Comparison of ENCODE assay signal across 17 mouse cellular contexts in genomic region chr2:140763076-140763891, GRCm38 (mm10).
A peak's percentile ranks its signal among the peaks of the same experiment; 100 is the strongest.
DNase-seq lines count a peak whose midpoint lies in the region; ATAC-seq and TF ChIP-seq lines count a peak whose summit lies in the region.
"Had no signal": no experiment of that assay in that cellular context is flagged by ENCODE, and none has a peak within 500 bp of the region (broad histone marks: within the 10 kb centered on the region; RNA-seq: fewer than 3 reads in every experiment).

No protein-coding gene starts in this region.

- H3K4me3 ChIP-seq in midbrain, embryonic 12.5 days = no peak overlapping the region
- H3K4me3 ChIP-seq in midbrain, embryonic 10.5 days = no peak overlapping the region
- no peak overlapping the region for H3K4me3 ChIP-seq in embryonic facial prominence, embryonic 15.5 days (replicated peaks)
- H3K4me3 ChIP-seq in liver, postnatal 0 days (ENCODE audit: low read depth, low read length) = peak overlapping the region; percentile 9
- H3K4me3 ChIP-seq: layer of hippocampus, adult 2 months; limb, embryonic 13.5 days; megakaryocyte, embryonic 14.5 days had no signal

- 82% methylated on average over 12 of the region's 12 CpGs for WGBS in midbrain, embryonic 12.5 days
- 88% methylated on average over 12 of the region's 12 CpGs for WGBS in midbrain, embryonic 10.5 days
- 63% methylated on average over 12 of the region's 12 CpGs for WGBS in embryonic facial prominence, embryonic 15.5 days
- 47% methylated on average over 12 of the region's 12 CpGs for WGBS in liver, postnatal 0 days (ENCODE audit: insufficient replicate concordance)

- DNase-seq in frontal cortex, postnatal 10 days (ENCODE audit: low spot score in 2 of 2) = no peak
- DNase-seq in midbrain, embryonic 10.5 days (ENCODE audit: low spot score) = no peak
- DNase-seq in liver, postnatal 0 days = peak; percentile 34
- no peak for DNase-seq in right cerebral cortex, adult 2 months (ENCODE audit: low spot score in 2 of 2)
- DNase-seq in B cell, adult 2 months = no peak
- DNase-seq: adrenal gland, adult 2 months; cerebellum, adult 2 months; heart, adult 18-20 months; lung, postnatal 10 days; thymus, postnatal 25 days had no signal

- no peak for TF ChIP-seq EP300 in liver, postnatal 0 days (IDR thresholded peaks at IDR 0.05; ENCODE audit: low read depth)

- no peak for TF ChIP-seq CTCF in liver, postnatal 0 days (IDR thresholded peaks at IDR 0.05; ENCODE audit: low read depth)

- 0 out of 2 replicates have a peak, but pooled peaks have one; percentile 44 for ATAC-seq in frontal cortex, adult (ENCODE audit: low TSS enrichment)
- 0 out of 2 replicates have a peak, but pooled peaks have one; percentile 34 for ATAC-seq in midbrain, embryonic 12.5 days (ENCODE audit: low FRiP score, low read depth)
- peak; percentile 24; the same call in 1 of the 2 replicates for ATAC-seq in embryonic facial prominence, embryonic 15.5 days (ENCODE audit: insufficient number of reproducible peaks, low FRiP score, low TSS enrichment, low read depth)
- ATAC-seq in liver, postnatal 0 days = peak; percentile 78

- H3K27me3 ChIP-seq in midbrain, embryonic 12.5 days = no peaks in the 10 kb centered on the region
- no peaks in the 10 kb centered on the region for H3K27me3 ChIP-seq in midbrain, embryonic 10.5 days (ENCODE audit: low read depth, poor library complexity, severe bottlenecking)
- no peaks in the 10 kb centered on the region for H3K27me3 ChIP-seq in embryonic facial prominence, embryonic 15.5 days
- no peaks in the 10 kb centered on the region for H3K27me3 ChIP-seq in liver, postnatal 0 days (ENCODE audit: insufficient read depth, low read length)
- H3K27me3 ChIP-seq: limb, embryonic 13.5 days; megakaryocyte, embryonic 14.5 days had no signal

- H3K9ac ChIP-seq in midbrain, embryonic 12.5 days (replicated peaks) = no peak overlapping the region
- no peak overlapping the region for H3K9ac ChIP-seq in embryonic facial prominence, embryonic 15.5 days
- 0 out of 2 replicates have a peak overlapping the region, but pooled peaks have one; percentile 13 for H3K9ac ChIP-seq in liver, postnatal 0 days (replicated peaks)
- H3K9ac ChIP-seq: limb, embryonic 13.5 days had no signal

- H3K36me3 ChIP-seq in midbrain, embryonic 12.5 days = no peaks in the 10 kb centered on the region
- H3K36me3 ChIP-seq in midbrain, embryonic 10.5 days = no peaks in the 10 kb centered on the region
- no peaks in the 10 kb centered on the region for H3K36me3 ChIP-seq in embryonic facial prominence, embryonic 15.5 days
- H3K36me3 ChIP-seq in liver, postnatal 0 days (replicated peaks; ENCODE audit: insufficient read depth, low read length) = no peaks in the 10 kb centered on the region
- H3K36me3 ChIP-seq: G1E; limb, embryonic 13.5 days had no signal

- H3K27ac ChIP-seq in midbrain, embryonic 12.5 days (replicated peaks) = no peak overlapping the region
- no peak overlapping the region for H3K27ac ChIP-seq in midbrain, embryonic 10.5 days (replicated peaks)
- no peak overlapping the region for H3K27ac ChIP-seq in embryonic facial prominence, embryonic 15.5 days (replicated peaks)
- peak overlapping the region; percentile 46 for H3K27ac ChIP-seq in liver, postnatal 0 days (ENCODE audit: low read depth)
- H3K27ac ChIP-seq: layer of hippocampus, adult 2 months; limb, embryonic 13.5 days had no signal

- no peak overlapping the region for H3K4me2 ChIP-seq in midbrain, embryonic 12.5 days (replicated peaks)
- no peak overlapping the region for H3K4me2 ChIP-seq in embryonic facial prominence, embryonic 15.5 days (replicated peaks)
- peak overlapping the region; percentile 56 for H3K4me2 ChIP-seq in liver, postnatal 0 days (ENCODE audit: low read depth, low read length)
- H3K4me2 ChIP-seq: limb, embryonic 13.5 days had no signal

- no peaks in the 10 kb centered on the region for H3K9me3 ChIP-seq in midbrain, embryonic 12.5 days
- no peaks in the 10 kb centered on the region for H3K9me3 ChIP-seq in midbrain, embryonic 10.5 days (replicated peaks)
- H3K9me3 ChIP-seq in embryonic facial prominence, embryonic 15.5 days (replicated peaks) = no peaks in the 10 kb centered on the region
- H3K9me3 ChIP-seq in liver, postnatal 0 days (ENCODE audit: low read length) = no peaks in the 10 kb centered on the region
- H3K9me3 ChIP-seq: G1E; limb, embryonic 13.5 days; megakaryocyte, embryonic 14.5 days had no signal

- peaks cover 4% of the 10 kb centered on the region; the same call in 1 of the 2 replicates for H3K4me1 ChIP-seq in midbrain, embryonic 12.5 days
- H3K4me1 ChIP-seq in midbrain, embryonic 10.5 days = no peaks in the 10 kb centered on the region
- H3K4me1 ChIP-seq in embryonic facial prominence, embryonic 15.5 days = no peaks in the 10 kb centered on the region
- H3K4me1 ChIP-seq in liver, postnatal 0 days (ENCODE audit: insufficient read depth) = no peaks in the 10 kb centered on the region
- H3K4me1 ChIP-seq: limb, embryonic 13.5 days; megakaryocyte, embryonic 14.5 days had no signal

Comparison
In these comparisons a context has a peak if more than half of its experiments do, and no peak if none do; other contexts are left out.
1. ATAC-seq: peak in every context shown above with its lines; median percentile 78 in liver, postnatal 0 days; 44 in frontal cortex, adult; 34 in midbrain, embryonic 12.5 days; 24 in embryonic facial prominence, embryonic 15.5 days.